Mouse (Mus musculus) forebrain, embryonic 11.5 days (tissue): Measurements from ENCODE around the gene Scrn3. TPM values are rescaled to one million over a fixed set of nuclear protein-coding genes. Genes with fewer than 3 reads are reported as not detected.

Experiments used
- ATAC-seq: fragments of 200-750 bp; cut with Nextera tagmentation; replicated peaks from 2 replicates; pipeline ENCODE4 v1.8.0; 2017; ENCODE audit warnings: moderate TSS enrichment; ENCODE audit not compliant: low FRiP score
- DNase-seq: peaks from one replicate; pipeline ENCODE4 v3.0.0-alpha.2; 2017; ENCODE audit warnings: low spot score
- H3K27ac ChIP-seq: fragments of 300-500 bp; sonication (generic); 2 replicates; pipeline ENCODE4 v1.5.1; 2014; ENCODE audit warnings: low read depth, low read length
- H3K27me3 ChIP-seq: fragments of 300-500 bp; sonication (generic); 2 replicates; pipeline ENCODE4 v1.6.1; 2014; ENCODE audit warnings: mild to moderate bottlenecking, low read length, mixed read lengths; ENCODE audit not compliant: control insufficient read depth, insufficient read depth
- H3K36me3 ChIP-seq: fragments of 300-500 bp; sonication (generic); 2 replicates; pipeline ENCODE4 v1.6.1; 2014; ENCODE audit warnings: mild to moderate bottlenecking, low read length, moderate library complexity, mixed read lengths; ENCODE audit not compliant: control insufficient read depth, insufficient read depth
- H3K4me1 ChIP-seq: fragments of 300-500 bp; sonication (generic); replicated peaks from 2 replicates; pipeline ENCODE4 v1.6.1; 2014; ENCODE audit warnings: low read length, mixed read lengths; ENCODE audit not compliant: control insufficient read depth, insufficient read depth
- H3K4me2 ChIP-seq: fragments of 300-500 bp; sonication (generic); 2 replicates; pipeline ENCODE4 v1.6.1; 2014; ENCODE audit warnings: low read depth, mild to moderate bottlenecking, low read length, moderate library complexity, mixed read lengths; ENCODE audit not compliant: severe bottlenecking
- H3K4me3 ChIP-seq: fragments of 300-500 bp; sonication (generic); 2 replicates; pipeline ENCODE4 v1.5.1; 2014; ENCODE audit warnings: low read depth, low read length
- H3K9ac ChIP-seq: fragments of 300-500 bp; sonication (generic); 2 replicates; pipeline ENCODE4 v1.6.1; 2014; ENCODE audit warnings: low read length
- H3K9me3 ChIP-seq: fragments of 300-500 bp; sonication (generic); 2 replicates; pipeline ENCODE4 v1.6.1; 2016; ENCODE audit warnings: low read length, mixed read lengths; ENCODE audit not compliant: control insufficient read depth
- WGBS: fragments of 180-500 bp; shearing (Covaris S2); extraction: QIAGEN DNeasy Blood & Tissue Kit; methylation state at CpG from one replicate; pipeline ENCODE4 v1.1.7; 2014; 5-methylcytosine and 5-hydroxymethylcytosine counted together
- polyA plus RNA-seq: library from polyadenylated mRNA; unstranded; fragments of >200 nt; fragmentation: Nextera tagmentation; extraction: Ambion mirVana; gene quantifications from 2 replicates; pipeline ENCODE4 v1.2.1, GENCODE M21; 2014

The Scrn3 gene
- polyA plus RNA-seq, 1 experiment from 2014 or later: 14.0 TPM

GRCm38 (mm10) chr2:73319218-73319617 lies 6.8 kb downstream of the Scrn3 start:
- H3K9ac ChIP-seq: no peak overlapping the region
- no peak for ATAC-seq
- no peak overlapping the region for H3K4me3 ChIP-seq
- H3K27me3 ChIP-seq: no peaks in the 10 kb centered on the region
- WGBS: 92% methylated on average over 5 of the region's 5 CpGs
- no peak for DNase-seq
- no peaks in the 10 kb centered on the region for H3K9me3 ChIP-seq
- no peak overlapping the region for H3K4me2 ChIP-seq
- H3K27ac ChIP-seq: no peak overlapping the region
- no peaks in the 10 kb centered on the region; the same call in 1 of the 2 replicates for H3K36me3 ChIP-seq
- H3K4me1 ChIP-seq: no peaks in the 10 kb centered on the region

GRCm38 (mm10) chr2:73322991-73323390 lies 10.6 kb downstream of the Scrn3 start:
- no peaks in the 10 kb centered on the region; the same call in 1 of the 2 replicates for H3K36me3 ChIP-seq
- H3K4me2 ChIP-seq: no peak overlapping the region
- ATAC-seq: no peak
- no peak overlapping the region for H3K4me3 ChIP-seq
- H3K4me1 ChIP-seq: no peaks in the 10 kb centered on the region
- no peaks in the 10 kb centered on the region for H3K27me3 ChIP-seq
- no peak overlapping the region for H3K9ac ChIP-seq
- H3K27ac ChIP-seq: no peak overlapping the region
- H3K9me3 ChIP-seq: no peaks in the 10 kb centered on the region
- no peak for DNase-seq
- WGBS: 72% methylated on average over 12 of the region's 12 CpGs

- WGBS: 93% methylated on average over 5 of the region's 5 CpGs
- no peak overlapping the region for H3K4me3 ChIP-seq
- no peaks in the 10 kb centered on the region for H3K27me3 ChIP-seq
- H3K36me3 ChIP-seq: no peaks in the 10 kb centered on the region
- no peak overlapping the region for H3K9ac ChIP-seq
- no peak for DNase-seq
- H3K4me2 ChIP-seq: no peak overlapping the region
- no peaks in the 10 kb centered on the region for H3K9me3 ChIP-seq
- no peak overlapping the region for H3K27ac ChIP-seq
- no peak for ATAC-seq
- no peaks in the 10 kb centered on the region for H3K4me1 ChIP-seq
These were observed 13.5 kb downstream of the Scrn3 start for GRCm38 (mm10) chr2:73325871-73326270.

GRCm38 (mm10) chr2:73335949-73336348 lies 23.5 kb downstream of the Scrn3 start:
- H3K9me3 ChIP-seq: no peaks in the 10 kb centered on the region
- H3K4me1 ChIP-seq: no peaks in the 10 kb centered on the region
- DNase-seq: no peak
- H3K27me3 ChIP-seq: no peaks in the 10 kb centered on the region
- no peak for ATAC-seq
- no peak overlapping the region for H3K4me2 ChIP-seq
- H3K27ac ChIP-seq: no peak overlapping the region
- WGBS: 86% methylated on average over 3 of the region's 3 CpGs
- H3K36me3 ChIP-seq: no peaks in the 10 kb centered on the region
- no peak overlapping the region for H3K4me3 ChIP-seq
- H3K9ac ChIP-seq: no peak overlapping the region

GRCm38 (mm10) chr2:73338415-73338814 lies 26.0 kb downstream of the Scrn3 start:
- no peaks in the 10 kb centered on the region for H3K36me3 ChIP-seq
- no peak overlapping the region for H3K9ac ChIP-seq
- no peak overlapping the region for H3K4me3 ChIP-seq
- H3K9me3 ChIP-seq: no peaks in the 10 kb centered on the region
- no peak overlapping the region for H3K27ac ChIP-seq
- H3K4me1 ChIP-seq: no peaks in the 10 kb centered on the region
- ATAC-seq (no peak), DNase-seq (no peak)
- no peaks in the 10 kb centered on the region for H3K27me3 ChIP-seq
- 78% methylated on average over 8 of the region's 8 CpGs for WGBS
- no peak overlapping the region for H3K4me2 ChIP-seq

- ATAC-seq (no peak), DNase-seq (no peak)
- Histone ChIP-seq H3K36me3 (no peaks in the 10 kb centered on the region), H3K27ac (no peak overlapping the region), H3K27me3 (no peaks in the 10 kb centered on the region), H3K4me2 (no peak overlapping the region), H3K4me1 (no peaks in the 10 kb centered on the region), H3K4me3 (no peak overlapping the region), H3K9me3 (no peaks in the 10 kb centered on the region), H3K9ac (no peak overlapping the region)
- WGBS: 95% methylated on average over 5 of the region's 5 CpGs
These were observed 31.3 kb downstream of the Scrn3 start for GRCm38 (mm10) chr2:73343701-73344100.

- Histone ChIP-seq H3K27me3 (no peaks in the 10 kb centered on the region), H3K4me2 (no peak overlapping the region), H3K9me3 (no peaks in the 10 kb centered on the region), H3K36me3 (no peaks in the 10 kb centered on the region), H3K9ac (no peak overlapping the region), H3K27ac (no peak overlapping the region), H3K4me1 (no peaks in the 10 kb centered on the region), H3K4me3 (no peak overlapping the region)
- WGBS: 81% methylated on average over 4 of the region's 4 CpGs
- no peak for DNase-seq
- ATAC-seq: no peak
These were observed 32.8 kb downstream of the Scrn3 start for GRCm38 (mm10) chr2:73345204-73345603.

GRCm38 (mm10) chr2:73346345-73347086 lies 34.1 kb downstream of the Scrn3 start:
- no peaks in the 10 kb centered on the region for H3K27me3 ChIP-seq
- ATAC-seq: no peak
- no peak for DNase-seq
- no peak overlapping the region for H3K9ac ChIP-seq
- no peaks in the 10 kb centered on the region for H3K9me3 ChIP-seq
- 79% methylated on average over 13 of the region's 13 CpGs for WGBS
- H3K4me2 ChIP-seq: no peak overlapping the region
- H3K4me3 ChIP-seq: no peak overlapping the region
- H3K36me3 ChIP-seq: no peaks in the 10 kb centered on the region
- no peak overlapping the region for H3K27ac ChIP-seq
- no peaks in the 10 kb centered on the region for H3K4me1 ChIP-seq

GRCm38 (mm10) chr2:73347136-73347535 lies 34.7 kb downstream of the Scrn3 start:
- Histone ChIP-seq H3K27me3 (no peaks in the 10 kb centered on the region), H3K27ac (no peak overlapping the region), H3K4me3 (no peak overlapping the region), H3K4me1 (0 out of 2 replicates have a peak, but pooled peaks cover 2% of the 10 kb centered on the region), H3K36me3 (no peaks in the 10 kb centered on the region), H3K9ac (no peak overlapping the region), H3K4me2 (no peak overlapping the region), H3K9me3 (no peaks in the 10 kb centered on the region)
- no peak for DNase-seq
- ATAC-seq: no peak
- 71% methylated on average over 6 of the region's 6 CpGs for WGBS
